Mouse (Mus musculus) lung, adult 2 months (tissue): ENCODE data around the gene Sox21. TPM values are rescaled to one million over a fixed set of nuclear protein-coding genes. Genes with fewer than 3 reads are reported as not detected.

Experiments
- DNase-seq: peaks from one replicate; pipeline ENCODE4 v3.0.0; 2022
- H3K4me1 ChIP-seq: fragments of 200-500 bp; 2 replicates; pipeline ENCODE4 v1.6.1; 2011; ENCODE audit warnings: low read length; ENCODE audit not compliant: control insufficient read depth, insufficient read depth
- H3K4me3 ChIP-seq: fragments of 200-500 bp; replicated peaks from 2 replicates; pipeline ENCODE3; 2011; ENCODE audit warnings: low read depth, mild to moderate bottlenecking, control low read depth, low read length; ENCODE audit errors: extremely low read depth
- CTCF ChIP-seq: fragments of 200-500 bp; IDR thresholded peaks from 2 replicates; pipeline ENCODE4 v1.5.1; 2011; ENCODE audit warnings: mild to moderate bottlenecking, low read length, control low read depth; ENCODE audit not compliant: insufficient read depth
- POLR2A ChIP-seq: fragments of 200-500 bp; IDR thresholded peaks from 2 replicates; pipeline ENCODE4 v1.6.1; 2011; ENCODE audit warnings: low read depth, mild to moderate bottlenecking, control low read depth, low read length, borderline replicate concordance; ENCODE audit errors: extremely low read depth
- WGBS: fragments of 180-500 bp; shearing (Covaris S2); methylation state at CpG from one replicate; pipeline ENCODE4 v1.1.7; 2018; 5-methylcytosine and 5-hydroxymethylcytosine counted together
- polyA plus RNA-seq: library from polyadenylated mRNA; depleted of rRNA; stranded (reverse); fragments of >200 nt; gene quantifications from 2 replicates; pipeline ENCODE4 v1.2.3, GENCODE M21; 2012

Sox21 gene
- polyA plus RNA-seq, 1 experiment = 1.5 TPM

GRCm38 (mm10) chr14:118225061-118225743, 11.6 kb downstream of the Sox21 start:
- DNase-seq = no peak
- no peak overlapping the region for H3K4me3 ChIP-seq
- no peaks in the 10 kb centered on the region for H3K4me1 ChIP-seq
- WGBS = 27% methylated on average over 16 of the region's 16 CpGs
- no peak for TF ChIP-seq POLR2A
- no peak for TF ChIP-seq CTCF

GRCm38 (mm10) chr14:118220885-118221284, 15.9 kb downstream of the Sox21 start:
- Histone ChIP-seq H3K4me1 (no peaks in the 10 kb centered on the region), H3K4me3 (no peak overlapping the region)
- 83% methylated on average over 1 of the region's 1 CpGs for WGBS
- TF ChIP-seq POLR2A (no peak), CTCF (no peak)
- no peak for DNase-seq

- Histone ChIP-seq H3K4me1 (no peaks in the 10 kb centered on the region), H3K4me3 (no peak overlapping the region)
- WGBS = 82% methylated on average over 8 of the region's 8 CpGs
- TF ChIP-seq CTCF = no peak
- no peak for TF ChIP-seq POLR2A
- no peak for DNase-seq
Measured at GRCm38 (mm10) chr14:118216826-118217225, 20.0 kb downstream of the Sox21 start.

- DNase-seq = no peak
- TF ChIP-seq POLR2A (no peak), CTCF (no peak)
- WGBS = 76% methylated on average over 15 of the region's 15 CpGs
- H3K4me1 ChIP-seq = no peaks in the 10 kb centered on the region
- H3K4me3 ChIP-seq = no peak overlapping the region
Measured at GRCm38 (mm10) chr14:118212188-118212804, 24.5 kb downstream of the Sox21 start.

- Histone ChIP-seq H3K4me3 (no peak overlapping the region), H3K4me1 (no peaks in the 10 kb centered on the region)
- no peak for DNase-seq
- WGBS = 13% methylated on average over 5 of the region's 5 CpGs
- TF ChIP-seq CTCF = peak; percentile 42
- no peak for TF ChIP-seq POLR2A
Measured at GRCm38 (mm10) chr14:118209642-118210041, 27.2 kb downstream of the Sox21 start.

- no peak for DNase-seq
- TF ChIP-seq POLR2A (no peak), CTCF (no peak)
- Histone ChIP-seq H3K4me3 (no peak overlapping the region), H3K4me1 (no peaks in the 10 kb centered on the region)
- WGBS = 78% methylated on average over 3 of the region's 3 CpGs
Measured at GRCm38 (mm10) chr14:118207347-118207746, 29.5 kb downstream of the Sox21 start.

- H3K4me1 ChIP-seq = no peaks in the 10 kb centered on the region
- WGBS = 78% methylated on average over 7 of the region's 7 CpGs
- no peak for DNase-seq
Measured at GRCm38 (mm10) chr14:118203031-118203430, 33.8 kb downstream of the Sox21 start.

GRCm38 (mm10) chr14:118202006-118202405, 34.8 kb downstream of the Sox21 start:
- Histone ChIP-seq H3K4me3 (no peak overlapping the region), H3K4me1 (no peaks in the 10 kb centered on the region)
- TF ChIP-seq CTCF (no peak), POLR2A (no peak)
- WGBS = 83% methylated on average over 5 of the region's 5 CpGs
- DNase-seq = no peak

More at GRCm38 (mm10) chr14:118203031-118203430, 33.8 kb downstream of the Sox21 start:
- TF ChIP-seq CTCF (peak; percentile 19; the same call in 1 of the 2 replicates), POLR2A (no peak)
- H3K4me3 ChIP-seq = no peak overlapping the region

GRCm38 (mm10) chr14:118200731-118201130, 36.1 kb downstream of the Sox21 start:
- H3K4me1 ChIP-seq = no peaks in the 10 kb centered on the region
- WGBS = 81% methylated on average over 3 of the region's 3 CpGs
- TF ChIP-seq POLR2A (no peak), CTCF (no peak)
- DNase-seq = no peak
- no peak overlapping the region for H3K4me3 ChIP-seq

GRCm38 (mm10) chr14:118197063-118197462, 39.8 kb downstream of the Sox21 start:
- WGBS = 64% methylated on average over 12 of the region's 12 CpGs
- H3K4me3 ChIP-seq = no peak overlapping the region
- no peaks in the 10 kb centered on the region for H3K4me1 ChIP-seq
- TF ChIP-seq CTCF = no peak
- TF ChIP-seq POLR2A = no peak
- no peak for DNase-seq
